Mouse (Mus musculus): Measurements from ENCODE around the gene Tmem144. TPM values are rescaled to one million over a fixed set of nuclear protein-coding genes. Genes with fewer than 3 reads are reported as not detected.
"Not testable (repeated sequence)": the region's sequence is repeated elsewhere in the genome, so short reads cannot be mapped to it uniquely, and the experiment has no call there.

Gene Tmem144
- polyA plus RNA-seq, 1 experiment from 2014 or later = 2.9 TPM

DNA sequence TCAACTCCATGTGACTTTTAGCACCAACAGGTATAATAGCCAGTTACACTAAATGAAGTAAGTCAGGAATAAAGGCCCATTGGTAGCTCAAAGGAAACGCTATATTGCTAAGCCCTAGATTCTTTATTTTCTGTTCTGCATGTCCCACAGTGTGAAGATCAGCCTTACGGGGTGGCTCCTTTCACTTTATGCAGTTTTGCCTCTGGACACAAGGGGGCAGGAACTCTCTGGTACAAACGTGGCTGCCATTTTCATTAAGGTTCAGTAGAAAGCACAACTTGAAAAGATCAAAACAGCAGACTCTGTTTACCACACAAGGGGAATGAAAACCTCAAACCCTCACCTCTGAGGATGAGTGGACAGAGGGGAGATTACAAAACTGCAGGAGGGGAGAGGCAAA, 40.9 kb downstream of the Tmem144 start:
- H3K27me3 ChIP-seq (ENCODE audit: control insufficient read depth, insufficient read depth, low read length) = no peaks in the 10 kb centered on the region
- DNase-seq (ENCODE audit: low spot score) = no peak
- no peaks in the 10 kb centered on the region for H3K9me3 ChIP-seq (ENCODE audit: control insufficient read depth, low read length)
- H3K4me2 ChIP-seq (ENCODE audit: low read depth) = no peak overlapping the region
- no peak overlapping the region for H3K9ac ChIP-seq (ENCODE audit: low read length)
- no peak for ATAC-seq (ENCODE audit: insufficient read depth, low FRiP score, low TSS enrichment)
- WGBS = 51% methylated on average over 3 of the region's 3 CpGs
- H3K27ac ChIP-seq (ENCODE audit: low read depth, low read length) = no peak overlapping the region
- no peak overlapping the region for H3K4me3 ChIP-seq (ENCODE audit: low read depth, low read length)
- no peaks in the 10 kb centered on the region for H3K36me3 ChIP-seq (ENCODE audit: control insufficient read depth, insufficient read depth, low read length)
- H3K4me1 ChIP-seq (ENCODE audit: control insufficient read depth, insufficient read depth, low read length) = no peaks in the 10 kb centered on the region

- no peak for ATAC-seq (ENCODE audit: insufficient read depth, low FRiP score, low TSS enrichment)
- WGBS = 73% methylated on average over 6 of the region's 6 CpGs
- no peaks in the 10 kb centered on the region for H3K27me3 ChIP-seq (ENCODE audit: control insufficient read depth, insufficient read depth, low read length)
Measured at GRCm38 (mm10) chr3:79810563-79810962, 42.0 kb downstream of the Tmem144 start.

DNA sequence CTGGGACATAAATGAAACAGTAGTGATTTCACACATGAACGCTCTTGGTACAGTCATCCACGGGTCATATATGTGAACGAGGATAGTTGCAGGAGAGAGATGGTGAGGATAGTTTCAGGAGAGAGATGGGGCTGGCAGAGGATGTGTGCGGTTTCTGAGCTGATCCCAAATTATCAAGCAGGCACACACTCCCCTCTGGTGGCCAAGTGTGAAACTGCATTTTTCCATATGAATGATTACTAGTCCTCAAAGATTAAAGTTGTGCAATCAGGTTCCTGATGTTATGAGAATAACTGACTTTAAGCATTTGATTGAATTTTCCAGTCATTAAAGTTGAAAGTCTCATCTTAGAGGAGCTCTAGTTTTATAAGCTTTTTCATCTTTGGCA, 43.4 kb downstream of the Tmem144 start:
- Histone ChIP-seq H3K9me3 (ENCODE audit: control insufficient read depth, low read length) (no peaks in the 10 kb centered on the region), H3K27ac (ENCODE audit: low read depth, low read length) (no peak overlapping the region), H3K9ac (ENCODE audit: low read length) (no peak overlapping the region), H3K4me2 (ENCODE audit: low read depth) (no peak overlapping the region), H3K36me3 (ENCODE audit: control insufficient read depth, insufficient read depth, low read length) (no peaks in the 10 kb centered on the region), H3K27me3 (ENCODE audit: control insufficient read depth, insufficient read depth, low read length) (no peaks in the 10 kb centered on the region), H3K4me3 (ENCODE audit: low read depth, low read length) (no peak overlapping the region), H3K4me1 (ENCODE audit: control insufficient read depth, insufficient read depth, low read length) (no peaks in the 10 kb centered on the region)
- ATAC-seq (ENCODE audit: insufficient read depth, low FRiP score, low TSS enrichment) (peak; percentile 62; the same call in 1 of the 2 replicates), DNase-seq (ENCODE audit: low spot score) (peak; percentile 80)
- 15% methylated on average over 4 of the region's 4 CpGs for WGBS

More at GRCm38 (mm10) chr3:79810563-79810962, 42.0 kb downstream of the Tmem144 start:
- no peak overlapping the region for H3K4me2 ChIP-seq (ENCODE audit: low read depth)
- no peak overlapping the region for H3K9ac ChIP-seq (ENCODE audit: low read length)
- no peaks in the 10 kb centered on the region for H3K4me1 ChIP-seq (ENCODE audit: control insufficient read depth, insufficient read depth, low read length)
- no peaks in the 10 kb centered on the region for H3K36me3 ChIP-seq (ENCODE audit: control insufficient read depth, insufficient read depth, low read length)
- H3K4me3 ChIP-seq (ENCODE audit: low read depth, low read length) = no peak overlapping the region
- no peak overlapping the region for H3K27ac ChIP-seq (ENCODE audit: low read depth, low read length)
- no peaks in the 10 kb centered on the region for H3K9me3 ChIP-seq (ENCODE audit: control insufficient read depth, low read length)
- no peak for DNase-seq (ENCODE audit: low spot score)

DNA sequence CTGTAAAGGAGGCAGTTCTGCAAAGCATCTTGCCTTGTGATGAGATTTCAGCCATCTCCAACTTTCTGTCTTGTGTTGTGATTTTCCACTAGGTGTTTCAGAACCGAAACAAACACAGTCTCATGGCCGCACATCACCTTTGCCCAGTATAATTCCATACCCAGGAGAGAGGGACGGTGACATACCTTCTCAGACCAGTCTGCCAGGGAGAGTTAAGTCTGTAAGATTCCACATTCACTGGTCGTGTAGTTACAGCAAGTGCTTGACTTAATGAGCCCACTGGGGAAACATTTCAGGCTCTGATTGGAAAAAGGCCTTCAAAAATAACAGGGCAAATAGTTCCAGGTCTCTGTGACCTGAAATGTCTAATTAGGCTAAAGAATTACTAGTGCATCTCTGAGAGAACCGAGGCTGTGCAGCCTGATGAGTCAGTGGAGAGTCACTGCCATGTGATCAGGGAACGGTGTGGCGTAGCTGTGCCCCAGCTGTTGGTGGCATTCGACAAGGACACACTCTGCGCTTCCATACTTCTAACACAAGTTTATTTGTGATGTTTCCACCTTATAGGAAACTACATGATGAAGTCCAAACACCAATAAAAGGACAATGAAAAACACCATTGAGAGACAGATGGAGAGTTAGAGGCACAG, 43.9 kb downstream of the Tmem144 start:
- ATAC-seq (ENCODE audit: insufficient read depth, low FRiP score, low TSS enrichment) (no peak), DNase-seq (ENCODE audit: low spot score) (no peak)
- Histone ChIP-seq H3K36me3 (ENCODE audit: control insufficient read depth, insufficient read depth, low read length) (no peaks in the 10 kb centered on the region), H3K4me3 (ENCODE audit: low read depth, low read length) (no peak overlapping the region), H3K27ac (ENCODE audit: low read depth, low read length) (no peak overlapping the region), H3K27me3 (ENCODE audit: control insufficient read depth, insufficient read depth, low read length) (no peaks in the 10 kb centered on the region), H3K9me3 (ENCODE audit: control insufficient read depth, low read length) (no peaks in the 10 kb centered on the region), H3K9ac (ENCODE audit: low read length) (no peak overlapping the region), H3K4me1 (ENCODE audit: control insufficient read depth, insufficient read depth, low read length) (no peaks in the 10 kb centered on the region), H3K4me2 (ENCODE audit: low read depth) (no peak overlapping the region)
- WGBS = 80% methylated on average over 9 of the region's 9 CpGs

GRCm38 (mm10) chr3:79800761-79801160, 51.8 kb downstream of the Tmem144 start:
- not testable (repeated sequence) for H3K9ac ChIP-seq (ENCODE audit: low read length)

DNA sequence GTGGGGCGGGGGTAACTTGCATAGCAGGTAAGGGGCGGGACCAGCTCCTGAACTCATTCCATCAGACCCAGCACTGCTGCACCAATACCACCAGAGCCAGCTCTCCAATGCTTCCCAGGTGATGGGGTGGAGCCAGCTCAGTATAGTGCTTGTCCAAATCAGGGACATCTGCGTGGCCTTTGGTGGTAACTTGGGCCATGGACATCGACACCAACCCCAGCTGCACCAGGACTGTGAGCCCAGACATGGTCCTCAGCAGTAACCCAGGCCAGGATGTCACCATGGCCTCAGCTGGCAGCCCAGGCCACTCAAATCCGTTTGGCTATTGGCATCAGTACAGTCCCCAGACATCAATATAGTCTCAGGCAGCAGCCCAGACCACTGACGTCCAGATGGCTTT, 60.3 kb downstream of the Tmem144 start:
- Histone ChIP-seq H3K4me1 (ENCODE audit: control insufficient read depth, insufficient read depth, low read length) (no peaks in the 10 kb centered on the region), H3K27ac (ENCODE audit: low read depth, low read length) (no peak overlapping the region)

More at GRCm38 (mm10) chr3:79800761-79801160, 51.8 kb downstream of the Tmem144 start:
- WGBS = 88% methylated on average over 7 of the region's 7 CpGs
- ATAC-seq (ENCODE audit: insufficient read depth, low FRiP score, low TSS enrichment); H3K36me3 ChIP-seq (ENCODE audit: control insufficient read depth, insufficient read depth, low read length); H3K9me3 ChIP-seq (ENCODE audit: control insufficient read depth, low read length); H3K27ac ChIP-seq (ENCODE audit: low read depth, low read length); H3K4me1 ChIP-seq (ENCODE audit: control insufficient read depth, insufficient read depth, low read length); H3K27me3 ChIP-seq (ENCODE audit: control insufficient read depth, insufficient read depth, low read length); H3K4me3 ChIP-seq (ENCODE audit: low read depth, low read length); DNase-seq (ENCODE audit: low spot score); H3K4me2 ChIP-seq (ENCODE audit: low read depth): not testable (repeated sequence)

DNA sequence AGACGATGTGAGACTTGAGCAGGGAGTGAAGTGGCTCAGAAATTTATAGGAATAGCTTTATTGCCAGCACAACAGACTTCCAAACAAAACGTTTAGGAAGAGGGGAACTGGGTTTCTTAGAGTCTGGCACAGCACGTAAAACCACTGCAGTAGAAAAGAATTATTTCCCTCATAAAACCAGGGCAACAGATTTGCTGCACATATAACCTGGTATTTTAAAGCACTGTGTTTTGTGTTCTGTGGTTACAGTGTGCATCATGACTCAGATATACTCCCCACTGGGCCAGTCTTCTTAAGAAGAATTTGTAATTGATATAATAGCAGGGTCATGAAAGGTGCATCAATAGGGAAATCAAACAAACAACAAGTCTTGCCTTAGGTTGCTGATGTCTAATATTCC, 62.2 kb downstream of the Tmem144 start:
- Histone ChIP-seq H3K36me3 (ENCODE audit: control insufficient read depth, insufficient read depth, low read length) (no peaks in the 10 kb centered on the region), H3K4me2 (ENCODE audit: low read depth) (no peak overlapping the region), H3K4me3 (ENCODE audit: low read depth, low read length) (no peak overlapping the region), H3K27ac (ENCODE audit: low read depth, low read length) (no peak overlapping the region), H3K27me3 (ENCODE audit: control insufficient read depth, insufficient read depth, low read length) (no peaks in the 10 kb centered on the region), H3K9me3 (ENCODE audit: control insufficient read depth, low read length) (no peaks in the 10 kb centered on the region), H3K9ac (ENCODE audit: low read length) (no peak overlapping the region), H3K4me1 (ENCODE audit: control insufficient read depth, insufficient read depth, low read length) (no peaks in the 10 kb centered on the region)
- 51% methylated on average over 3 of the region's 3 CpGs for WGBS
- no peak for ATAC-seq (ENCODE audit: insufficient read depth, low FRiP score, low TSS enrichment)
- DNase-seq (ENCODE audit: low spot score) = no peak

More for the DNA sequence above, 60.3 kb downstream of the Tmem144 start:
- no peaks in the 10 kb centered on the region for H3K27me3 ChIP-seq (ENCODE audit: control insufficient read depth, insufficient read depth, low read length)
- H3K4me2 ChIP-seq (ENCODE audit: low read depth) = no peak overlapping the region
- DNase-seq (ENCODE audit: low spot score) (no peak), ATAC-seq (ENCODE audit: insufficient read depth, low FRiP score, low TSS enrichment) (no peak)
- no peaks in the 10 kb centered on the region for H3K36me3 ChIP-seq (ENCODE audit: control insufficient read depth, insufficient read depth, low read length)
- 84% methylated on average over 6 of the region's 6 CpGs for WGBS
- no peak overlapping the region for H3K9ac ChIP-seq (ENCODE audit: low read length)
- H3K9me3 ChIP-seq (ENCODE audit: control insufficient read depth, low read length) = no peaks in the 10 kb centered on the region
- no peak overlapping the region for H3K4me3 ChIP-seq (ENCODE audit: low read depth, low read length)

- Histone ChIP-seq H3K4me1 (ENCODE audit: control insufficient read depth, insufficient read depth, low read length) (no peaks in the 10 kb centered on the region), H3K36me3 (ENCODE audit: control insufficient read depth, insufficient read depth, low read length) (no peaks in the 10 kb centered on the region), H3K27me3 (ENCODE audit: control insufficient read depth, insufficient read depth, low read length) (no peaks in the 10 kb centered on the region), H3K9ac (ENCODE audit: low read length) (no peak overlapping the region), H3K9me3 (ENCODE audit: control insufficient read depth, low read length) (no peaks in the 10 kb centered on the region), H3K4me3 (ENCODE audit: low read depth, low read length) (no peak overlapping the region), H3K4me2 (ENCODE audit: low read depth) (no peak overlapping the region), H3K27ac (ENCODE audit: low read depth, low read length) (no peak overlapping the region)
- ATAC-seq (ENCODE audit: insufficient read depth, low FRiP score, low TSS enrichment) = no peak
- DNase-seq (ENCODE audit: low spot score) = no peak
- WGBS = 82% methylated on average over 4 of the region's 4 CpGs
Measured at GRCm38 (mm10) chr3:79789554-79789953, 63.0 kb downstream of the Tmem144 start.

DNA sequence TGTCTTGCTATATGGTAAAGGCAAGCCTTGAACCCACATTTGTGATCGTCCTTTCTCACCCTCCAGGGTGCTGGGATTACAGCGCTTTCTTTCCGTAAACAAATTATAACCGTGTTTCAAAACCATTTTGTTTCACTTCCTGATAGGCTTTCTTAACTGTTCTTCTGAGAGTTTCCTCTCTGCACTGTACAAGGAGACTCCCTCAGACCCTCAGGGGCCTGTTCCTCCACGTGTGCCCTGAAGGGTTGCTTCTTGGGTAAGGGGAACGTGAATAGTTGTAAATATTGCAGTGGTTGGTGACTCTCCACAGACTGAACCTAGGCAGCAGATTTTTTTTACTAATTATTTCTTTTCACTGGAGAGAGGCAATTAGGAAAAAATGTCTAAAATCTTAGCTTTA, 63.6 kb downstream of the Tmem144 start:
- H3K4me1 ChIP-seq (ENCODE audit: control insufficient read depth, insufficient read depth, low read length) = no peaks in the 10 kb centered on the region
- H3K27ac ChIP-seq (ENCODE audit: low read depth, low read length) = no peak overlapping the region
- H3K9ac ChIP-seq (ENCODE audit: low read length) = no peak overlapping the region
- ATAC-seq (ENCODE audit: insufficient read depth, low FRiP score, low TSS enrichment) (no peak), DNase-seq (ENCODE audit: low spot score) (no peak)
- WGBS = 79% methylated on average over 6 of the region's 6 CpGs
- no peak overlapping the region for H3K4me3 ChIP-seq (ENCODE audit: low read depth, low read length)
- H3K4me2 ChIP-seq (ENCODE audit: low read depth) = no peak overlapping the region
- no peaks in the 10 kb centered on the region for H3K27me3 ChIP-seq (ENCODE audit: control insufficient read depth, insufficient read depth, low read length)
- H3K36me3 ChIP-seq (ENCODE audit: control insufficient read depth, insufficient read depth, low read length) = no peaks in the 10 kb centered on the region
- no peaks in the 10 kb centered on the region for H3K9me3 ChIP-seq (ENCODE audit: control insufficient read depth, low read length)

Data from neural tube, embryonic 11.5 days (tissue).